Mouse (Mus musculus): Measurements from ENCODE around the gene Vpreb1. TPM values are rescaled to one million over a fixed set of nuclear protein-coding genes. Genes with fewer than 3 reads are reported as not detected.

Gene Vpreb1
- polyA plus RNA-seq, 1 experiment = 2.6 TPM

- H3K27ac ChIP-seq (ENCODE audit: insufficient read depth, low read length) = no peak overlapping the region
- H3K9me3 ChIP-seq (replicated peaks; ENCODE audit: control insufficient read depth, insufficient read depth, low read length, poor library complexity, severe bottlenecking) = no peaks in the 10 kb centered on the region
- H3K4me3 ChIP-seq (ENCODE audit: low read depth, low read length) = no peak overlapping the region
- peaks cover 96% of the 10 kb centered on the region for H3K36me3 ChIP-seq (ENCODE audit: control insufficient read depth, insufficient read depth, low read length, poor library complexity, severe bottlenecking)
- TF ChIP-seq EP300 (IDR thresholded peaks at IDR 0.05; ENCODE audit: insufficient read depth, low read depth, low read length) (no peak), POLR2A (IDR thresholded peaks at IDR 0.05; ENCODE audit: insufficient read depth, low read length) (no peak), CTCF (IDR thresholded peaks at IDR 0.05; ENCODE audit: low read depth, low read length) (no peak)
- H3K9ac ChIP-seq (ENCODE audit: low read depth, poor library complexity, severe bottlenecking) = no peak overlapping the region
- no peaks in the 10 kb centered on the region for H3K27me3 ChIP-seq (ENCODE audit: control insufficient read depth, insufficient read depth, low read length, poor library complexity, severe bottlenecking)
- no peaks in the 10 kb centered on the region for H3K4me1 ChIP-seq (ENCODE audit: control insufficient read depth, insufficient read depth, low read length)
Observed at GRCm38 (mm10) chr16:16888341-16888740, 17.7 kb upstream of the Vpreb1 start.

- H3K36me3 ChIP-seq (ENCODE audit: control insufficient read depth, insufficient read depth, low read length, poor library complexity, severe bottlenecking) = peaks cover 90% of the 10 kb centered on the region
- H3K9me3 ChIP-seq (replicated peaks; ENCODE audit: control insufficient read depth, insufficient read depth, low read length, poor library complexity, severe bottlenecking) = no peaks in the 10 kb centered on the region
- no peak overlapping the region for H3K27ac ChIP-seq (ENCODE audit: insufficient read depth, low read length)
- H3K4me1 ChIP-seq (ENCODE audit: control insufficient read depth, insufficient read depth, low read length) = no peaks in the 10 kb centered on the region
- H3K9ac ChIP-seq (ENCODE audit: low read depth, poor library complexity, severe bottlenecking) = no peak overlapping the region
- H3K27me3 ChIP-seq (ENCODE audit: control insufficient read depth, insufficient read depth, low read length, poor library complexity, severe bottlenecking) = no peaks in the 10 kb centered on the region
- H3K4me3 ChIP-seq (ENCODE audit: low read depth, low read length) = no peak overlapping the region
- no peak for TF ChIP-seq POLR2A (IDR thresholded peaks at IDR 0.05; ENCODE audit: insufficient read depth, low read length)
- TF ChIP-seq CTCF (IDR thresholded peaks at IDR 0.05; ENCODE audit: low read depth, low read length) = no peak
- TF ChIP-seq EP300 (IDR thresholded peaks at IDR 0.05; ENCODE audit: insufficient read depth, low read depth, low read length) = no peak
Observed at GRCm38 (mm10) chr16:16879025-16879424, 8.4 kb upstream of the Vpreb1 start.

GRCm38 (mm10) chr16:16870241-16870616 is 414 bp downstream of the Vpreb1 start:
- TF ChIP-seq POLR2A (IDR thresholded peaks at IDR 0.05; ENCODE audit: insufficient read depth, low read length) (no peak), EP300 (IDR thresholded peaks at IDR 0.05; ENCODE audit: insufficient read depth, low read depth, low read length) (no peak), CTCF (IDR thresholded peaks at IDR 0.05; ENCODE audit: low read depth, low read length) (no peak)
- Histone ChIP-seq H3K4me1 (ENCODE audit: control insufficient read depth, insufficient read depth, low read length) (peaks cover 5% of the 10 kb centered on the region), H3K9ac (ENCODE audit: low read depth, poor library complexity, severe bottlenecking) (peak overlapping the region; percentile 55; the same call in 1 of the 2 replicates), H3K9me3 (replicated peaks; ENCODE audit: control insufficient read depth, insufficient read depth, low read length, poor library complexity, severe bottlenecking) (no peaks in the 10 kb centered on the region), H3K36me3 (ENCODE audit: control insufficient read depth, insufficient read depth, low read length, poor library complexity, severe bottlenecking) (peaks cover 10% of the 10 kb centered on the region), H3K27ac (ENCODE audit: insufficient read depth, low read length) (peak overlapping the region; percentile 70; the same call in 1 of the 2 replicates), H3K4me3 (ENCODE audit: low read depth, low read length) (peak overlapping the region; percentile 87; the same call in 1 of the 2 replicates), H3K27me3 (ENCODE audit: control insufficient read depth, insufficient read depth, low read length, poor library complexity, severe bottlenecking) (no peaks in the 10 kb centered on the region)

GRCm38 (mm10) chr16:16865696-16866561 is 4.7 kb downstream of the Vpreb1 start:
- Histone ChIP-seq H3K4me1 (ENCODE audit: control insufficient read depth, insufficient read depth, low read length) (peaks cover 7% of the 10 kb centered on the region), H3K9me3 (replicated peaks; ENCODE audit: control insufficient read depth, insufficient read depth, low read length, poor library complexity, severe bottlenecking) (no peaks in the 10 kb centered on the region), H3K9ac (ENCODE audit: low read depth, poor library complexity, severe bottlenecking) (peak overlapping the region; percentile 42), H3K27me3 (ENCODE audit: control insufficient read depth, insufficient read depth, low read length, poor library complexity, severe bottlenecking) (no peaks in the 10 kb centered on the region), H3K27ac (ENCODE audit: insufficient read depth, low read length) (peak overlapping the region; percentile 99), H3K4me3 (ENCODE audit: low read depth, low read length) (no peak overlapping the region), H3K36me3 (ENCODE audit: control insufficient read depth, insufficient read depth, low read length, poor library complexity, severe bottlenecking) (no peaks in the 10 kb centered on the region)
- TF ChIP-seq POLR2A (IDR thresholded peaks at IDR 0.05; ENCODE audit: insufficient read depth, low read length) (no peak), CTCF (IDR thresholded peaks at IDR 0.05; ENCODE audit: low read depth, low read length) (no peak), EP300 (IDR thresholded peaks at IDR 0.05; ENCODE audit: insufficient read depth, low read depth, low read length) (peak; percentile 100)

- H3K9me3 ChIP-seq (replicated peaks; ENCODE audit: control insufficient read depth, insufficient read depth, low read length, poor library complexity, severe bottlenecking) = no peaks in the 10 kb centered on the region
- H3K4me3 ChIP-seq (ENCODE audit: low read depth, low read length) = no peak overlapping the region
- TF ChIP-seq POLR2A (IDR thresholded peaks at IDR 0.05; ENCODE audit: insufficient read depth, low read length) (no peak), EP300 (IDR thresholded peaks at IDR 0.05; ENCODE audit: insufficient read depth, low read depth, low read length) (no peak), CTCF (IDR thresholded peaks at IDR 0.05; ENCODE audit: low read depth, low read length) (no peak)
- peak overlapping the region; percentile 95 for H3K27ac ChIP-seq (ENCODE audit: insufficient read depth, low read length)
- H3K4me1 ChIP-seq (ENCODE audit: control insufficient read depth, insufficient read depth, low read length) = peaks cover 7% of the 10 kb centered on the region
- no peaks in the 10 kb centered on the region for H3K36me3 ChIP-seq (ENCODE audit: control insufficient read depth, insufficient read depth, low read length, poor library complexity, severe bottlenecking)
- H3K27me3 ChIP-seq (ENCODE audit: control insufficient read depth, insufficient read depth, low read length, poor library complexity, severe bottlenecking) = no peaks in the 10 kb centered on the region
- H3K9ac ChIP-seq (ENCODE audit: low read depth, poor library complexity, severe bottlenecking) = peak overlapping the region; percentile 42; the same call in 1 of the 2 replicates
Observed at GRCm38 (mm10) chr16:16865217-16865616, 5.4 kb downstream of the Vpreb1 start.

GRCm38 (mm10) chr16:16863978-16864377 is 6.7 kb downstream of the Vpreb1 start, which contains the start of gene Igll1:
Igll1 (minus strand) TSS chr16:16863985.
- H3K4me3 ChIP-seq (ENCODE audit: low read depth, low read length) = no peak within 1 kb of the TSS
- H3K36me3 ChIP-seq (ENCODE audit: control insufficient read depth, insufficient read depth, low read length, poor library complexity, severe bottlenecking) = no peaks in the 10 kb centered on the region
- H3K9me3 ChIP-seq (replicated peaks; ENCODE audit: control insufficient read depth, insufficient read depth, low read length, poor library complexity, severe bottlenecking) = no peaks in the 10 kb centered on the region
- peaks cover 7% of the 10 kb centered on the region for H3K4me1 ChIP-seq (ENCODE audit: control insufficient read depth, insufficient read depth, low read length)
- peak within 1 kb of the TSS; percentile 95 for H3K27ac ChIP-seq (ENCODE audit: insufficient read depth, low read length)
- no peaks in the 10 kb centered on the region for H3K27me3 ChIP-seq (ENCODE audit: control insufficient read depth, insufficient read depth, low read length, poor library complexity, severe bottlenecking)
- H3K9ac ChIP-seq (ENCODE audit: low read depth, poor library complexity, severe bottlenecking) = no peak within 1 kb of the TSS
- TF ChIP-seq EP300 (IDR thresholded peaks at IDR 0.05; ENCODE audit: insufficient read depth, low read depth, low read length) = no peak
- TF ChIP-seq CTCF (IDR thresholded peaks at IDR 0.05; ENCODE audit: low read depth, low read length) = no peak
- TF ChIP-seq POLR2A (IDR thresholded peaks at IDR 0.05; ENCODE audit: insufficient read depth, low read length) = no peak

All from ES-Bruce4 (cell line).